Mouse (Mus musculus) kidney, embryonic 15.5 days (tissue): ENCODE measurements around the gene Stk32c. TPM values are rescaled to one million over a fixed set of nuclear protein-coding genes. Genes with fewer than 3 reads are reported as not detected.

ENCODE experiments used
- ATAC-seq: fragments of 200-750 bp; cut with Nextera tagmentation; replicated peaks from 2 replicates; pipeline ENCODE4 v1.8.0; 2017; ENCODE audit warnings: moderate TSS enrichment; ENCODE audit not compliant: low FRiP score
- H3K27ac ChIP-seq: fragments of 300-500 bp; sonication (generic); 2 replicates; pipeline ENCODE4 v1.5.1; 2015; ENCODE audit warnings: mild to moderate bottlenecking, inconsistent platforms
- H3K27me3 ChIP-seq: fragments of 300-500 bp; sonication (generic); 2 replicates; pipeline ENCODE4 v1.6.1; 2015; ENCODE audit warnings: inconsistent platforms
- H3K36me3 ChIP-seq: fragments of 300-500 bp; sonication (generic); 2 replicates; pipeline ENCODE4 v1.6.1; 2015; ENCODE audit warnings: inconsistent platforms
- H3K4me1 ChIP-seq: fragments of 300-500 bp; sonication (generic); 2 replicates; pipeline ENCODE4 v1.6.1; 2015; ENCODE audit warnings: inconsistent platforms
- H3K4me2 ChIP-seq: fragments of 300-500 bp; sonication (generic); 2 replicates; pipeline ENCODE4 v1.6.1; 2015; ENCODE audit warnings: moderate library complexity, mild to moderate bottlenecking, inconsistent platforms
- H3K4me3 ChIP-seq: fragments of 300-500 bp; sonication (generic); replicated peaks from 2 replicates; pipeline ENCODE4 v1.5.1; 2015; ENCODE audit warnings: mild to moderate bottlenecking, inconsistent platforms
- H3K9ac ChIP-seq: fragments of 300-500 bp; sonication (generic); 2 replicates; pipeline ENCODE4 v1.6.1; 2015; ENCODE audit warnings: mild to moderate bottlenecking, inconsistent platforms
- H3K9me3 ChIP-seq: fragments of 300-500 bp; sonication (generic); replicated peaks from 2 replicates; pipeline ENCODE4 v1.6.1; 2016; ENCODE audit warnings: inconsistent platforms
- WGBS: fragments of 180-500 bp; shearing (Covaris S2); methylation state at CpG from one replicate; pipeline ENCODE4 v1.1.7; 2015; ENCODE audit warnings: mixed read lengths; 5-methylcytosine and 5-hydroxymethylcytosine counted together
- polyA plus RNA-seq: library from polyadenylated mRNA; unstranded; fragments of >200 nt; fragmentation: Nextera tagmentation; extraction: Ambion mirVana; gene quantifications from 2 replicates; pipeline ENCODE4 v1.2.1, GENCODE M21; 2015

Stk32c gene
- polyA plus RNA-seq, 1 experiment from 2014 or later = 0.16 TPM

DNA sequence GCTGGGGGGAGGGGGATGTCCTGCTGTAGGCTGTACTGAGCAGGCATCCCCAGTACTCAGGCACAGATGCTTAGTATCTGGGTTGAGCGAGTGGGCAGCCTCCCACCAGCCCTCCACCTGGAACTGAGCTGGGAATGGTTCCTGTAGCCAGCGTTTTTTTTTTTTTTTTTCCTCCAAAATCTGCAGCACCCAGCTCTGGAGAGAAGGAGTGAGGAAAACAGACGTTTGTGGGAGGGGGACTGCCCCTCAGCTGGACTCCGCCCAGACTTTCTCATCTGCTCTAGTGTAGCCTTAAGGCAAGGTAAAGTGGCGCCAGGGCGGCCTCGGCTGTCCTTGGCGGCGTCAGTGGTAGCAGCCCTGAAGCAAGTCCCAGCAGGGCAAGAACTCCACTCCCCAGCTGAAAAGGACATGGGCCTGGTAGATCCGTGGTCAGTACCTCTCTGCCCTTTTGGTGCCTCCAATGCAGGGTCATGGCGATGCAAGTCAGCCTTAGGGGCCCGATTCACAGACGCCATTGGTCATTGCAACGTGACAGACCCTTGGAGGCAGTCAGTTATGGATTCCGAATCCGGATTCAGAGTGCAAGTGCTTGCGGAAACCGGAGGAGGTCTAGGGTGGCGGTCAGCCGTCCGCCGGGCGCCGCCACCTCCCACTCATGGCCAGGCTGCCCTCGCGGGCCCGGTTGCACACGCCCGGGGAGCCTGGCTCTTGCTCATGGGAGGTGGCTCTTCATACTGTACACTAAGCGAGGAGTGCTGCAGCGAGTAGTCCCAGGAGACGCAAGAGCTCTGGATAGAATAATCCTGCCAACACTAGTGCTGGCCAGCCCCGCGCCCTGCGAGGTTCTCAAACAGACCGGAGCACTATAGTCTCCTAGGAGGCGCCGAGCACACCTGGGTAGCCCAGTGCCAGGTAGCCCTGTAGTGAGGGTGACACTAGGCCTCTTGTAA is 34.1 kb upstream of the Stk32c start:
- H3K9ac ChIP-seq = peak overlapping the region; percentile 68
- 3% methylated on average over 38 of the region's 38 CpGs for WGBS
- peaks cover 59% of the 10 kb centered on the region for H3K4me1 ChIP-seq
- H3K36me3 ChIP-seq = no peaks in the 10 kb centered on the region
- no peaks in the 10 kb centered on the region for H3K27me3 ChIP-seq
- H3K9me3 ChIP-seq = no peaks in the 10 kb centered on the region
- peak overlapping the region; percentile 53 for H3K4me3 ChIP-seq
- peak overlapping the region; percentile 94 for H3K4me2 ChIP-seq
- peak; percentile 50 for ATAC-seq
- peak overlapping the region; percentile 87 for H3K27ac ChIP-seq

DNA sequence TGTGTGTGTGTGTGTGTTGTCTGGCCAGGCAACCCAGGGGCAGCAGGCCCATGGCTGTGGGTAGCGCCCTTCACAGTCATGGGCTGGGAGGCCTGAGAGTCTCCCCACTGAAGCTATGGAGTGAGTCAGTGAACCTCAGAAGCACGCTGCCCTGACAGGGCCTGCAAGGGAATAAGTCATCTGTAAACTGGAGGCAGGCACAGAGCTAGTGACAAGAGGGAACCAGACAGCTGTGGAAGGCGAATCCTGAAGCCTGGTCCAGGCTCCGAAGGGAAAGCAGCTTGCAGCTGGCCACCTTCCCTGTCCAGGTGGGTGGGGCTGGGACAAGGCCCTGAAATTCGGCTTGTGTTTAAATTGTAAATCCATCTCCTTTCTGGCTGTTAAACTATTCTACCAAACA is 33.0 kb upstream of the Stk32c start:
- WGBS = 44% methylated on average over 5 of the region's 5 CpGs

DNA sequence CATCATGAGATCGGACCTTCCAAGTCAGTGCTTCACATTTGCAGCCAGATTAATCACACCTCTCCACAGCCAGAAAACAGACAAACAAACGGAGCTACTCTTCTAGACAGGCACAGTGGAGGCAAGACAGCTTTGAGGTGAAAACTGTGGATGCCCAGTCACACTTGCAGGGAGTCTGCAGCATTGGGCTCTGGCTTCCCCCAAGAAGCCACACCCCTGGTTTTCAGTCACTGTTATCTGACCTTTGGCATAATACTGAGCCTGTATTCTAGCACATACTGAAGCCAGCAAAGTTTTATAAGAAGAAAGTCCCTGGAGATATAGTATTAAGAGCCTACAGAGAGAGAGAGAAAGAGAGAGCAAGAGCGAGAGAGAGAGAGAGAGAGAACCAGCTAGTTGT is 26.3 kb upstream of the Stk32c start:
- no peak overlapping the region for H3K4me2 ChIP-seq
- no peaks in the 10 kb centered on the region for H3K9me3 ChIP-seq
- ATAC-seq = no peak
- no peak overlapping the region for H3K4me3 ChIP-seq
- H3K9ac ChIP-seq = no peak overlapping the region
- H3K27ac ChIP-seq = no peak overlapping the region
- WGBS = 79% methylated on average over 3 of the region's 3 CpGs
- H3K36me3 ChIP-seq = no peaks in the 10 kb centered on the region
- H3K27me3 ChIP-seq = no peaks in the 10 kb centered on the region
- peaks cover 12% of the 10 kb centered on the region for H3K4me1 ChIP-seq

More for the DNA sequence above, 33.0 kb upstream of the Stk32c start:
- H3K36me3 ChIP-seq = no peaks in the 10 kb centered on the region
- no peaks in the 10 kb centered on the region for H3K9me3 ChIP-seq
- no peak overlapping the region for H3K4me3 ChIP-seq
- peaks cover 48% of the 10 kb centered on the region for H3K4me1 ChIP-seq
- H3K27me3 ChIP-seq = no peaks in the 10 kb centered on the region
- no peak overlapping the region for H3K9ac ChIP-seq
- no peak overlapping the region for H3K4me2 ChIP-seq
- ATAC-seq = no peak
- 0 out of 2 replicates have a peak overlapping the region, but pooled peaks have one; percentile 29 for H3K27ac ChIP-seq

DNA sequence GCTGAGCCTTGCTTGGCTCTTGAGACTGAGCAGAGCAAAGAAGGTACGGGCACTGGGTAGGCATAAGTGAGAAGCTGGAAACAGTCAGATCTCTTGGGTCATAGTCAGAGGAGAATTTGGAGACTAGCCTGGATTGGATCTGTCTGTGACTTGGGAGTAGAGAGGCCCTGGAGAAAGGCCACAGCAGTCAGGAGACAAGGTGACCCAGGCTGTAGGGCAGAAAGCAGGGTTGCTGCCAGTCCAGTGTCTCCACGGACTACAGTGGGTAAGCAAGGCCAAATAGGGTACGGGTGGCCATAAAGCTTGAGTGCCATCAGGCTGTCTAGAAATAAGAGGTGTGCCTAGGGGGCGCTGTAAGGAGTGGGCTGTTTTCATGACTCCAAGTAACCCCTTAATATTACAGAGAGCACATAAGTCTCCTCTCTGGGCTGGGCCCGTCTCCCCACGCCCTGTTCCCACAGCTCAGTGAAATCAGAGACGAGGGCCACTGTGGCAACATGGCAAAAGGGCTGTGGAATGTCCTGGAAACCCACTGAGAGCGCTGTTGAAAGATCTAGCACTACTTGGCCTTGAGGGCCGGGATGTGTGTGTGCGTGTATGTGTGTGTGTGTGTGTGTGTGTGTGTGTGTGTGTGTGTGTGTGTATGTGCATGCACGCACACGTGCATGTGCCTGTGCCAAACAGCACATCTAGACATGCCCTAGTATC is 22.7 kb upstream of the Stk32c start:
- WGBS = 84% methylated on average over 12 of the region's 12 CpGs
- Histone ChIP-seq H3K4me3 (no peak overlapping the region), H3K4me2 (no peak overlapping the region), H3K36me3 (no peaks in the 10 kb centered on the region), H3K27ac (peak overlapping the region; percentile 73), H3K27me3 (0 out of 2 replicates have a peak, but pooled peaks cover 4% of the 10 kb centered on the region), H3K4me1 (peaks cover 22% of the 10 kb centered on the region), H3K9me3 (no peaks in the 10 kb centered on the region), H3K9ac (no peak overlapping the region)
- ATAC-seq = no peak

DNA sequence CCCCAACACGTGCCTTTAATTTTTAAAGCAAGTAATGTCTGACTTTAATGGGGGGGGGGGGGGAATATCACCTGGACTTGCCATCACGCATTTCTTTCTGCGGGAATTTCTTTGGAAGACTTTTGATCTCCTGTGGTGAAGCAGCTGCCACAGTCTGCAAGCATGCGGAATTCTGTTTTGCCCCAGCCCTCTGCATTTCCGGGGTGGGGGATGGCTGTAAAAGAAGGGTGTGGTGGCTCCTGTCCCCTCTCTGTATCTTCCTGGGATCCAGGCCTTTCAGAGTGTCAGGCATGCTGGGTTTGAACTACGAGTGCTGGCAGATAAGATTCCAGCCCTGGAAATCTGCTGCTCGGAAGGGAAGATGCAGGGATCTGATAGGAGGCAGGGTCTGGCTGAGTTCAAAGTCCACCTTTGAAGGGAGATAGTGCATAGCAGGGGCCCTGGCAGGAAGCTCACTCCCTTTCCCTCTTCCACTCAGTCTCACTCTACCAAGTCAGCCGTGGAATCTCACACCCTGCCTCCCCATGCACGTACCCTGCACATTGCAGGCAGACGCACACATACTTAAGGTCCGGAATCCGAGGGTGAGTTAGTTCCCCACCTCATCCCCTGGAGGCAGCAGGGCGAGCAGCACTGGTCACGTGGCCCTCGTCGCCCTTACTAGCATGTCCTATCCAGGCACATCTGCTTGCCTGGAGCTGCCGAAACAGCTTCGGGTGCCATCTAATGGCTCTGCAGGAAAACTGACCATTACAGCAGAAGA is 21.5 kb upstream of the Stk32c start:
- Histone ChIP-seq H3K9ac (no peak overlapping the region), H3K36me3 (no peaks in the 10 kb centered on the region), H3K27me3 (0 out of 2 replicates have a peak, but pooled peaks cover 4% of the 10 kb centered on the region), H3K4me1 (peaks cover 22% of the 10 kb centered on the region), H3K9me3 (no peaks in the 10 kb centered on the region), H3K27ac (peak overlapping the region; percentile 73), H3K4me3 (no peak overlapping the region), H3K4me2 (peak overlapping the region; percentile 48)
- ATAC-seq = peak; percentile 79
- 9% methylated on average over 18 of the region's 18 CpGs for WGBS

DNA sequence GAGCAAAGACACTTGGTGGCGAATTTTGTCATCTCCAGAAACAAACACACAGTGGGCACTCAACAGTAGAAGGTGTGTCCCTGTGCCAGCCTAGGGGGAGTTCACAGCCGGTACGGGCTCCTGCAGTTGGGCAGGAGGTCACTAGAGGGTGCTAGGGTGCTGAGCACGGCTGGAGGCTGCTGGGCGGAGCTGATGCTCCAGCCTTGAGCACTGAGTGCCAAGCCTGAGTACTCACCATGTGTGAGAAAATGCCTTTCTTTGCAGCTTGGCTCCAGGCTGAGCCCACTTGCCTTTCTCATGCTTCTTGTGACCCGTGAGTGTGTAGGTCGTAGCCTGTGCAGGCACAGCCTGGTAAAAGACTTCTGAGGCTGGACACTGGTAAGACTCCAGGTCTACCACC is 20.6 kb upstream of the Stk32c start:
- H3K9ac ChIP-seq = no peak overlapping the region

DNA sequence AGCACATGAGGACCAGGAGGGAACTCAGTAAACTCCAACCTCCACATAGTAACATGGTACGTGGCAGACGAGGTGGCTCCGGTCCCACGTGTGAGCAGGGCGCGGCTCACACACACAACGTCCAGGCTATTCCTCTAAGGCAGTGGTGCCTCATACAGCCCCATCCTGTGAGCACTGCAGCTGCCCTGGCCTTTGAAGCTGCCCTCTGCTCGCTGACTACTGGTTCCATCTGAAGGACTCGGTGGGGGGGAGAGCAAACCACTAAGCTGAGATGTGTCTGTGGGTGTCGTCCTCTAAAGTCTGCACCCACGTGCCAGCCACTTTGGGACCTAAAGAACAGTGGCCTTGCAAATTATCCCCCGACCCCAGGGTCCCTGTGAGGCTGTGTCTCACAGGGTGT is 17.1 kb upstream of the Stk32c start:
- Histone ChIP-seq H3K4me1 (peaks cover 31% of the 10 kb centered on the region), H3K36me3 (no peaks in the 10 kb centered on the region), H3K27ac (no peak overlapping the region), H3K4me3 (no peak overlapping the region), H3K9me3 (no peaks in the 10 kb centered on the region), H3K9ac (no peak overlapping the region), H3K4me2 (no peak overlapping the region), H3K27me3 (0 out of 2 replicates have a peak, but pooled peaks cover 4% of the 10 kb centered on the region)
- no peak for ATAC-seq
- WGBS = 73% methylated on average over 12 of the region's 12 CpGs

More for the DNA sequence above, 20.6 kb upstream of the Stk32c start:
- no peaks in the 10 kb centered on the region for H3K9me3 ChIP-seq
- H3K4me3 ChIP-seq = no peak overlapping the region
- peak overlapping the region; percentile 73 for H3K27ac ChIP-seq
- H3K4me2 ChIP-seq = no peak overlapping the region
- 0 out of 2 replicates have a peak, but pooled peaks cover 4% of the 10 kb centered on the region for H3K27me3 ChIP-seq
- peak; percentile 87 for ATAC-seq
- 0% methylated on average over 7 of the region's 7 CpGs for whole genome bisulfite sequencing
- no peaks in the 10 kb centered on the region for H3K36me3 ChIP-seq
- peaks cover 30% of the 10 kb centered on the region for H3K4me1 ChIP-seq

DNA sequence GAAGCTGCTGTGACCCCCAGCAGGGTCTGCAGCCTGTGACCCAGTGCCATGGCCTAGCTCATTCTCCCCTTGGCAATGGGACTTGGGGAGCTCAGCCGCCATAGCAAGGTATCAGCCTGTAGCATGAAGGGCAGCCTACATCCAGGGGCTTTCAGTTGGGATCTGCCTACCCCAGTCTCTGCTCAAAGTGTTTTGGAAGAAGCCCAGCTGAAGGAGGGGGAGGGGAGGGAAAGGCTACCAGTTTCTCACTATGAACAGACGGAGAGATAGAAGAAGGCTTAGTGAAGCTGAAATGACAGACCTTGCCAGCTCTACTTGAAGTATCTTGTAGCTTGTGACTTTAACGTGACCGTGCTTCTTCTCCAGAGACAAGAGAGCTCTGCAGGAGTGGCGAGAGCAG is 16.7 kb upstream of the Stk32c start:
- H3K4me2 ChIP-seq = no peak overlapping the region
- no peak for ATAC-seq
- no peak overlapping the region for H3K9ac ChIP-seq
- WGBS = 82% methylated on average over 5 of the region's 5 CpGs
- H3K4me3 ChIP-seq = no peak overlapping the region
- peaks cover 31% of the 10 kb centered on the region for H3K4me1 ChIP-seq
- no peaks in the 10 kb centered on the region for H3K36me3 ChIP-seq
- no peak overlapping the region for H3K27ac ChIP-seq
- H3K9me3 ChIP-seq = no peaks in the 10 kb centered on the region
- H3K27me3 ChIP-seq = 0 out of 2 replicates have a peak, but pooled peaks cover 4% of the 10 kb centered on the region

DNA sequence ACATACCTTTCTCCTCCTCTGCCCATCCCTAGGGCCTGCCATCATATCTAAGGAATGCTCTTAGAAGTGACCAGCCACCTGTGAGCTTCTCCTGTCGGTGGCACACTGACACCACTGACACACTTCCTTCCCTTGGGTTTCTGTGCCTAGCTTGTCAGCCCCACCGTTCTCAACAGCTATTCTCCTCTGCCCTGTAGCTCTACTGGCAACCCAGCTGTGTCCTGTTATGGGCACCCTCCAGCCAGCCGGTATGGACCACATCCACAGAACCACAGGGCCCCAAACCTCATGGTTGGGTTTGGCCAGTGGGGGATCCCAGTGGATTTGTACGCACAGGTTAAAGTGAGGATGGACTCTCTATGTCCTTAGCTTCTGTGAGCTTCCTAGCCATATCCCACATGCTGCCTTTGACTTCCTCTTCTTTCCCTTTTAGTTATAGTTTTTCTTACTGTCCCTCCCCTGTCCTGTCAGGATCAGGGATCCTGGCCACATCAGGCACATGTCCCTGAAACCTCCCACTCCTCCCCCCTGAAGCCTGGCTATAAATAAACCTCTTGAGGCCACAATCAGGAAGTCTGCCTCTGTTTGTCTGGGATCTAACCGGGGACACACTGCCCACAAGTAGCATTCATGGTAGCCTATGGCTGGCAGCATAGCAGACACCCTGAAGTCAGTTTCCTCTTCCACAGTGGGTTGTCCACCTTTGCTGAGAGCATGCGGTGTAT is 15.5 kb upstream of the Stk32c start:
- Histone ChIP-seq H3K27ac (no peak overlapping the region), H3K4me3 (no peak overlapping the region), H3K4me1 (peaks cover 25% of the 10 kb centered on the region), H3K9ac (no peak overlapping the region), H3K9me3 (no peaks in the 10 kb centered on the region), H3K27me3 (0 out of 2 replicates have a peak, but pooled peaks cover 4% of the 10 kb centered on the region), H3K4me2 (no peak overlapping the region), H3K36me3 (no peaks in the 10 kb centered on the region)
- no peak for ATAC-seq
- 64% methylated on average over 6 of the region's 6 CpGs for WGBS

DNA sequence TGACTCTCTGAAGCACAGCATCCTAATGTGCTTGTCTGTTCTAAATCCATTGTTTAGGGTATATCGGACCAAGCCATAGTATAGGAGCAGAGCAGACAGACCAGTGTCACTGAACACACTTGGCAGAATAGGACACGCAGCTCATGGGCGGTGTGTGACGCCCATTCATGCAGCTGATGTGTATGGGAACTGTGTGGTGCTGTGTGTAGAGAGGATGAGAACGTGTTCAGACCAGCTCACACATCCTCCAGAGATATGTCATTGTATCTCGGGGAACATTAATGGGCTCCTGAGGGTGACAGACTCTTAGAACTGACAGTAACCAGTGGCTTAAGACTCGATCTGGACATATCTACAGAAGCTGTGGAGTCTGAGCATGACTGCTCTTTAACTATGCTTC is 13.3 kb upstream of the Stk32c start:
- ATAC-seq = no peak
- Histone ChIP-seq H3K27ac (no peak overlapping the region), H3K9me3 (no peaks in the 10 kb centered on the region), H3K36me3 (no peaks in the 10 kb centered on the region), H3K9ac (no peak overlapping the region), H3K4me2 (no peak overlapping the region), H3K4me3 (no peak overlapping the region), H3K27me3 (no peaks in the 10 kb centered on the region), H3K4me1 (peaks cover 23% of the 10 kb centered on the region; the same call in 1 of the 2 replicates)
- 89% methylated on average over 7 of the region's 7 CpGs for WGBS

DNA sequence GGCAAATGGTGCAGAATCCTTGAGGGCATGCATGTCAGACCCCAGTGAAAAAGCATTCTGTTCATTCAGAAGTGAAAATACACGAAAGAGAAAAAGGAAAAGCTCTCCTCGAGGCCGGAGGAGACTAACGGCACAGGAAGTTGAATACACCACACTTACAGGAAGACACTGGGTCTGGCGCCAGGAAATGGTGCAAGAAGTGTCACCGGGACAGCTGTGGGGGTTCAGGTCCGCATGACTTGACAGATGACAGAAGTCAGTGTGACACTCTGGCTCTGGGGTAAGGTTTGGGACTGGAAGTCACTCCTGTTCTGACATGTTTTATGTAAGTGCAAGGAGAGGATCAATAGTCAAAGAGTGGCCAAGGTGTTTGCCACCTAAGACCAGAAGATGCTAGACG is 11.6 kb upstream of the Stk32c start:
- H3K4me2 ChIP-seq = no peak overlapping the region
- no peaks in the 10 kb centered on the region for H3K9me3 ChIP-seq
- H3K4me3 ChIP-seq = no peak overlapping the region
- 57% methylated on average over 8 of the region's 8 CpGs for WGBS
- peaks cover 23% of the 10 kb centered on the region; the same call in 1 of the 2 replicates for H3K4me1 ChIP-seq
- ATAC-seq = no peak
- no peaks in the 10 kb centered on the region for H3K27me3 ChIP-seq
- H3K36me3 ChIP-seq = no peaks in the 10 kb centered on the region
- H3K27ac ChIP-seq = peak overlapping the region; percentile 23; the same call in 1 of the 2 replicates
- H3K9ac ChIP-seq = no peak overlapping the region
